Mouse (Mus musculus): ENCODE measurements around the gene AB124611.
"Not testable (repeated sequence)": the region's sequence is repeated elsewhere in the genome, so short reads cannot be mapped to it uniquely, and the experiment has no call there.

The AB124611 gene

DNA sequence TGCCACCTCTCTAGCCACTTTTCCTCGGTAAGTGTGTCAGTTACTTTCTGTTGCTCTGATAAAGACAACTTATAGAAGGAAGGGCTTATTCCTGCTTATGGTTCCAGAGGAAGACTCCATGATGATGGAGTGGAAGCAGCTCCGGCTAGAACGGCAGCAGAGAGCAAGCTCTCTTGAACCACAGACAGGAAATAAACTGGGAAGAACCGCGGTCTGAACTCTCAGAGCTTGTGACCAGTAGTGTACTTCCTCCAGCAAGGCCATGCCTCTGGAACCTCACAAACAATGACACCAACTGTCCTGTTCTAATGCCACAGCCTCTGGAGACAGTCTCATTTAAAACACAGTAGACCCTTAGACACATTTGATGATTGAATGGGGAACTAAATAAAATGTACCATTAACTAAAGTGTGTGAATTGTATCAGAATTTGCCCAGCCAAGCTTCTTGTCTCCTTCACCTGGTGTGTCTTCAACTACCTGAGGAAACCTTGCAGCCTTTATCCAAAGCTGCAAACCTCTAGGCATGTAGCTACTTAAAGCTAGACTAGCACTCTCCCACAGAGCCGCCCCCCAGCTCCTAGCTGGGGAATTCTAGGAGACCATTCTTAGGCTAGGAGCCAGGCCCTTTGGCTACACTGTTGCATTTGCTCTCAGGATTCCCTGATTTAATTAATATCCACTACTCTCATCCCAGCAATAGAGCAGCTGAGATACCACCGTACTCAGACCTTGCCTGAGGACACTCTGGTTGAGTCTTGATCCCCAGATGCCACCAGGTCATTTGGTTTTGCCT, 637 bp upstream of the AB124611 start:
- DNase-seq (ENCODE audit: low read depth): no peak

DNA sequence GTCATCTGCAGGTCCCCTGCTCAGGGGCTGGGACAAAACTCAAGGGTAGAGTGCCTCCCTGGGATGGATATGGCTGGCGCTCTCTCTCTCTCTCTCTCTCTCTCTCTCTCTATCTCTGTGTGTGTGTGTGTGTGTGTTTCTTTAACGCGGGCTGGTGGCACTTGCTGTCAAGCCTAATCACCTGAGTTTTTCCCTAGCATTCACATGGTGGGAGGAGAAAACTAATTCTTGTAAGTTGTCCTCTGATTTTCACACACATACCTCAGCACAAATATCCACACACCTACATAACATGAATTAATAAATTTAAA, 613 bp downstream of the AB124611 start:
- DNase-seq (ENCODE audit: low read depth): no peak

DNA sequence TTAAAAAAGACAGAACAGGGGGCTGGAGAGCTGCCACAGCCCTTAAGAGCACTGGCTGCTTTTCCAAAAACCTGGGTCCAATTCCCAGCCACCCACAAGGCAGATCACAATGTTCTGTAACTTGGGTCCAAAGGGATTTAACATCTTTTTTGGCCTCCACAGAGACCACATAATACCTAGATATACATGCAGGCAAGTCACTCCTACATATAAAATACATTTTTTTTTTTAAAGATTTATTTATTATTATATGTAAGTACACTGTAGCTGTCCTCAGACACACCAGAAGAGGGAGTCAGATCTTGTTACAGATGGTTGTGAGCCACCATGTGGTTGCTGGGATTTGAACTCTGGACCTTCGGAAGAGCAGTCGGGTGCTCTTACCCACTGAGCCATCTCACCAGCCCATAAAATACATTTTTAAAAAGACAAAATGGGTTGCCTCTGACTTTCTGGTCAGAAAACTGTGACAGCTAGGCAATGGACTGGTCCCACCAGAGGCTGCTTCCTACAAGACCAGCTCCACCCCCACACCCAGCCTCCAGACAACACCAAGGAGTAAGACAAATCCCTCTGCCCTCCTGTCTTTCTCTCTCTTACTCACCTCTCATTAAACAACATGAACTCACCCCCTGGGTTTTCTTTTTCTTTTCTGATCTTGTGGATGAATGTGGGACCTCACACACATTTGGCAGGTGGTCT, 1.3 kb downstream of the AB124611 start:
- DNase-seq (ENCODE audit: low read depth): no peak

DNA sequence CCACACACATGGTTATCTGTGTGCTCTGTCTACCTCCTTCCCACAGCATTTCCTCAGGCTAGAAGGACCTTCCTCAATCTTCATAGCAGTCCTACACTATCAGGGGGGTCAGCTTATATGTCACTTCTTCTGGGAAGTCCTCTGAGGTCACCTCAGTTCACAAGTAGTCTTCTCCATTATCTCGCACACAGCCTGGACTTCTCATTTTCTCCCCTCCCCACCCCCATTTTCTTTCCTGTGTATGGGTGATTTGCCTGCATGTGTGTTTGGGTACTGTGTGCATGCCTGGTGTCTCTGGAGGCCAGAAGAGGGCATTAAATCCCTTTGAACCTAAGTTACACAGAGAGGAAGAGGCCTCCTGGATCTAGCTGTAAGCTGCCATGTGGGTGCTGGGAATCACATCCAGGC, 1.9 kb downstream of the AB124611 start:
- DNase-seq (ENCODE audit: low read depth): no peak

DNA sequence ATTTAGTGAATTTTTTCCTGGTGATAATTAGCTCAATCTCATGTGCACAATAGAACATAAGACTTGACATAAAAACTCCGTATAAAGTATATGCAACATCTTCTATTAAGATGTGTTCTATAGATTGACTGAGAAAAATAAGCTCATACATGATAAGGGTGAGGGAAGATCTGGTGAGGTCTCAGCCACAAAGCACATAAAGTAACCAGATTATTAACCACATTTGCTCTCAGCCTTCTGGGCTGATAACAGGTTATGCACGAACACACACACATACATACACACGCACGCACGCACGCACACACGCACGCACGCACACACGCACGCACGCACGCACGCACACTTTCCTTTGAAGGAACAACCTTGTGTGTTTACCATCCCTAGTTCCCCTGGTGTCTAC, 10.5 kb downstream of the AB124611 start:
- no peak for DNase-seq (ENCODE audit: low read depth)

DNA sequence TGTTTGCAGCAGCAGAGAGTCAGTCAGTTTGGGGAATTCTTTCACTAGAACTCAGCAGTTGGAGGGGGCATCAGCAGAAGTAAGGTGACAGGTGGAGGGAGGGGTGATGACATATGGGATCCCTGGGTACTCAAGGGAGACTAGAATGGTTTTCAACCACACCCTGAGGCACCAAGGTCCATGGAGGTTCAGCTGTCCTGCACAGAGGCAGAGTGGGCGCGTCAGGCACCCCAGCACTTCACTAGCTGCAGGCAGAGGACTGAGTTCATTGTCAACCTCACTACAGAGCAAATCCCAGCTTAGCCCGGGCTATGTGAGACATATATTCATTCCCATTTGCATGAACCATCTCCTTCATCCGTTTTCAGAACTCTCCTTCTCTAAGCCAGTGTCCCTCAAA, 11.0 kb downstream of the AB124611 start:
- no peak for DNase-seq (ENCODE audit: low read depth)

DNA sequence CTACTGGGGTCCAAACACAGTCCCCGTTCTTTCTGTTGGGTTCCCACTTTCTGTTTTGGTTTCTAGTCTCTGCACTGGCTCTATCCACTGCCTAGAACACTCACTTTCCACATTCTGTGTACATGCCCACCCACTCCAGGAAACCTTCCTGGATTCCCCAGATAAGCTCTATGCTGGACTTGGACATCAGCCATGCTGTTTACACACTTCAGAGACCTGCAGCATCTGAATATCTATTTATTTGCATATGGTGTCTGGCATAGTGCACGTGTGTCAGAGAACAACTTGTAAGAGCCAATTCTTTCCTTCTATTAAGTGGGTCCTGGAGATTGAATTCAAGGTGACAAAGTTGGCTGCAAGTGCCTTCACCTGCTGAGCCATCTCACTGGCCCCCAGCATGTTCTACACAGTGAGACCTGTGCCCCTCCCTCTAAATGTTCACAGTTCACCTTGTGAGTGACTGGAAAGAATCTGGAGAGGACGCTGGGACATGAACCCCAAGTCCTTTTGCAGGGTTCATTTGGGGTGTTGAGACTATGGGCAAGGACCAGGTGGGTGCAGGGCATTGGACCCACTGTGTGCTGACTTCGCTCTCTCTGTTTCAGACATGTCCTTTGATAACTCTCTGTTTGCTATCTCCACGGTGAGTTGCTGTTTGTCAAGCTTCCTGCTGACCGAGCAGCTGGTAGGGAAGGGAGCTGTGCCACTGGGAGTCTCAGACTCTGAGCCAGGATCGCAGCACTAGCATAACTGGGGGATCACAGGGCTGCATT, 14.2 kb downstream of the AB124611 start:
- no peak for DNase-seq (ENCODE audit: low read depth)

DNA sequence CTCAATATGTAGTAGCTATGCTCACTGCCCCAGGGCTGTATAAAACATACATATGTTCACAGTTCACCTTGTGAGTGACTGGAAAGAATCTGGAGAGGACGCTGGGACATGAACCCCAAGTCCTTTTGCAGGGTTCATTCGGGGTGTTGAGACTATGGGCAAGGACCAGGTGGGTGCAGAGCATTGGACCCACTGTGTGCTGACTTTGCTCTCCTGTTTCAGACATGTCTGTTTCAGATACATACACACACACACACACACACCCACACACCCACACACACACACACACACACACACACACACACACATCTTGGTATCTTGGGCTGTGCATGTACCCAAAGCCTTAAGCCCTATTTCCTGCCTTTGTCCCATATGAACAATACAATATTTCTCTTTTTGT, 16.0 kb downstream of the AB124611 start:
- not testable (repeated sequence) for DNase-seq (ENCODE audit: low read depth)

DNA sequence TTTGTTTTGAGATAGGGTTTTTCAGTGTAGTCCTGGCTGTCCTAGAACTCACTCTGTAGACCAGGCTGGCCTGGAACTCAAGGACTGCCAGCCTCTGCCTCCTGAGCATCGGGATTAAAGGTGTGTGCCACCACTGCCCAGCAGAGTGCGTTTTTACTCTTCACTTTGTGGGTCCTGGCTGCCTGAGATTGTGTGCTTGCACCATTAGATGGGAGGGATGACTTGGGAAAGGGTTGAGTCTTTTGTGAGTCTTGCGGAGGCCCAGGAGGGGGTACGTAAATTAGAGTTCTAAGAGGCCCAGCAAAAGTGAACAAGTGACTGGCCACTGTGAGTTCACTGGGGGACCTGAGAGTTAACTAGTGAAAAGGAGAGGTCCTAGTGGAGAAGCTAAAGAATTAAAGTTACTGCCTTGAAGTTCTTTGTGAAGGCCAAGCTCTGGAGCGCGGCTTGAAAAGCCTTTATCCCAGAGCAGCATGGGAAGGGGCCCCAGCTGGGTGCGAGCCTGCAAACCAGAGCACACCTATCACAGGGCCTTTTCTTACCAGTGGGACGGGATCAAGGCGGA, 19.5 kb downstream of the AB124611 start:
- DNase-seq (ENCODE audit: low read depth): no peak

DNA sequence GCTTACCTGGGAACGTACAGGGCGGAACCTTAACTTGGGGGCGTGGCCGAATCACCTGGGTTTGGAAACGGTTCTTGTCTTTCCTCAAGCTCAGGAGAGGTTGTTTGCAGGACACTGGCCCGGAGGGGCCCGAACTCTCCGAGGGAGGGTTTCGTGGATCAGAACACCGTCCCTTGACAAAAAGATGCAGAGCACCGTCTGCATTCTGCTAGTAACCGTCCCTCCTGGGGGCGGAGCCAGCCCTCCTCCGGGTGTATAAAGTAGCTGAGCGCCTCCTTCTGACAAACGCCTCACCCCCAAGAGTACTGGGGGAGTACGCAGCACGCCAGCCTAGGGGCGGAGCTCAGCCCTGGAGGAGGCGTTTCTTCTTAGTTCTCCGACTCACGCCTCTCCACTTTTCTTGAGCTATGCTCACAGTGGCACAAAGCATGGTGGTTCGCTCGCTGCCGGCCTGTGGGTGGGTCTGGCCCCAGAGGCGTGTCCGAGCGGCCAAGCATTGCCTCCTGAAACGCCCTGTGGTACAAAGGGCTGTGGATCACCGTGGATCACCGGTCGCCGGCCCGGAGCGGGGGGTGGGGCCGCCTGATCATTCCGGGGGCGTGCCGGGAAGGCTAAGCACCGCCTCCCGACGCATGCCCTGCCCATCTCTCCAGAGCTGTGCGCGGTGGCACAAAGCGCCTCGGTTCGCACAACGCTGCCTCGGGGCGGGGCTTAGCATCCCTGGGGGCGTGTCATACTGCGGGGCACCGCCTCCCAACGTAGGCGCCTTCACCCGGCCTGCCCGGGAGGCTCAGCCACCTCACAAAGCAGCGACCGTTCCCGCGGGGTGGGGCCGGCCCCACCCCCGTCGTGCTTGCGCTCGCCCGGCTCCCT, 20.2 kb downstream of the AB124611 start:
- DNase-seq (ENCODE audit: low read depth): peak; percentile 95

DNA sequence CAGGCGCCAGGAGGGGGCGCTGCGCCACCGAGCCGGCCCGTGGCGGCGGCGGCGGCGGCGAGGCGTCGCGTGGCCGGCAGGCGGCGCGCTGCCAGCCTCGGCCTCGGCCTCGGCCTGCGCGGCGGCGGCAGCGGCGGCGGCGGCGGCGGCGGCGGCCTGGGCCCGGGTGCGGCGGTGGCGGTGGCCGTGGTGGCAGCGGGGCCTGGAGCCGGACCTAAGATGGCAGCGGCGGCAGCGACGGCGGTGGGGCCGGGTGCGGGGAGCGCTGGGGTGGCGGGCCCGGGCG, 20.8 kb downstream of the AB124611 start, which contains the start of gene Carm1:
Gene Carm1, plus strand, starts transcription at position 106 of the 286 bp plus-strand sequence.
- DNase-seq (ENCODE audit: low read depth): no peak

DNA sequence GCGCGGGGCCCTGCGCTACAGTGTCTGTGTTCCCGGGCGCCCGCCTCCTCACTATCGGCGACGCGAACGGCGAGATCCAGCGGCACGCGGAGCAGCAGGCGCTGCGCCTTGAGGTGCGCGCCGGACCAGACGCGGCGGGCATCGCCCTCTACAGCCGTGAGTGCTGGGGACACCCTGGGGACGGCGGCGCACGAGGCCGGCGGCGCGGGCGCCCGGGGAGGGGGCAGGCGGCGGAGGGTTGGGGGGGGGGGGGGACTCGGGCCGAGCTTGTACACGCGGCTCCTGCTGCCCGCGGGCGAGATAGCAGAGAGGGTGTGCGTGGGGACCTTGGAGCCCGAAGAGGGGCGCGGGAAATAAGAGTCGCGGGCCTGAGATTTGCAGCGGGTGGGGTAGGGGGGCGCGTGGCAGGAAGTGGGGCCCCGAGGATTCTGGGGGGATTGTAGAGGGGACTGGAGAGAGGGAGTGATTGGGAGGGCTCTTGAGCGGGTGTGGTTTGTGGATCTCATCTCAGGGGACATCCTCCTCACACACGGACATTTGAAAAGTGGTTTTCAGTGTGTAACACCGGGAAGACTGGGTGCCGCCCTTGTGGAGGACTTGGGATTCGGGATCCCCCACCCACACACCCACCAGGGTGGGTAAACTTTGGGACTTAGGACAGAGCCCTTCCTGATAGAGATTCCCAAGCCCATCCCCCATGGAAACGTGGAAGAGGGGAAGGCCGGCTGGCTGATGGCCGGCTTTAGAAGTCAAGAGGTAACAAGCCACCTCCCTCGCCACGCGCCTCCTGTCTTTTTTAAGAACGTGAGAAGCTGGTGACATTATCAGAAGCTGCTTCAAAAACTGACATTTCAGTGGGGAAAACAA, 21.3 kb downstream of the AB124611 start:
- no peak for DNase-seq (ENCODE audit: low read depth)

DNA sequence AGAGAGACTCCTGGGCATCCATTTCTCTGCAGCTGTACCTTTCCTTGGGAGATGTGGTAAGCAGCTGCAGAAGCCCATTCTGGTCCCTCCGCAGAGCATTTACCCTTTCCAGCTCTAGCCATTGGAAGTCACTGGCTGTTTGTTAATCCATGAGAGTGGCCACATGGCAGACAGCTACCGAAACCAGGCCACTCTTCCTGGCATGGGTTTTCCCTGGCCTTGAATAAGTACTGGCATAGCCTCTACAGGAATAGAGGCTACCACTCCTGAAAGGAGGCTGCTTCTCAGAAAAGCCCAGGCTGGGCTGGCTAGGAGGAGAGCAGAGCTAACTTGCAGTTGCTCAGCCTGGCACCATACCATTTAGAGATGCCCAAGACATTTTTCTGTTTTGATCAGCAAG, 25.1 kb downstream of the AB124611 start:
- no peak for DNase-seq (ENCODE audit: low read depth)

DNA sequence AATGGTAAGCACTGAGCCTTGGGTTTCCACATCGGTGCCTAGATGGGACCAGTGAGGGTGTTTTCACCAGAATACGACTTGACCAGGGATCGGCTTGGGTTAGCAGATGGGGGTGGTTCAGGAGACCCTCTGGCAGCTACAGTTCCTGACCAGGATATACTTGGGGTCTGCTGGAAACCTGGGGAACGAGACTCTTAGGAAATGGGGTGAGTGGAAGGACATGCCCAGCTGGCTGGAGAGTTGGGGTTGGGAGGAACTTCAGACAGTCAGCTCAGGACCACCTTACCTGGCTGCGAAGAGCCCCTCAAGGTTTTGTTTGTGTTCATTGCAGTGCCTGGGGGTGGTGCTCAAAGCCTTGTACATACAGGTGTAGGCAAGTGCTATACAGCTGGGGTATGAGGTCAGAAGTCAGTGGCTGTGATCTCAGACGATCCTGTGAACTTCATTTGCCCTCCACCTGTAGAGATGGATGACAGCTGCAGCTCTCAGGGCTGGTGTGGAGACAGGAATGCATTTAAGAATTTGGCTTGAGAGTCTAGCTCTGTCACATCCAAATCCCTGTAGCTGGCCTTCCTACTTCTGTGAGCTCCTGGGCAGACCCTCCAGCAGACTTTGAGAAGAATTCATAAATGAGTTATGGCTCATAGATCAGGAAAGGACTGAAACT, 27.8 kb downstream of the AB124611 start:
- no peak for DNase-seq (ENCODE audit: low read depth)

DNA sequence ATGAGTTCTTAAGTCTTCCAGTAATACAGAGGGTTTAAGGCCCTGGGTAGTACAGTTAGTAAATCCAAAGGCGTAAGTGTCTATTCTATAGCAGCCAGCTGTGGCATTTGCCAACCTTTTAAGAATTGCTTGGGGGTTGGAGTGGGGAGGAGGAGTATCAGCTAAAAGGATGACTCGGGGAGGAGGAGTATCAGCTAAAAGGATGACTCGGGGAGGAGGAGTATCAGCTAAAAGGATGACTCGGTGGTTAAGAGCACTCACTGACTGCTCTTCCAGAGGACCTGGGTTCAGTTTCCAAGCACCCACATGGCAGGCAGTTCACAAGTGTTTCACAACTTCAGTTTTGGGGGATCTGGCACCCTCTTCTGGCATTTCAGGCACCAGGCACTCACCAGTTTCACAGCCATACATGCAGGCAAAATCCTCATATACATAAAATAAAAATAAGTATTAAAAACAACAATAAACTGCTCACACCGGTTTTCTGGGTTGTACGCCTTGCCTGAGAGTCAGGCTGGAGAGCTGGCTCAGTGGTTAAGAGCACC, 29.3 kb downstream of the AB124611 start:
- DNase-seq (ENCODE audit: low read depth): no peak

DNA sequence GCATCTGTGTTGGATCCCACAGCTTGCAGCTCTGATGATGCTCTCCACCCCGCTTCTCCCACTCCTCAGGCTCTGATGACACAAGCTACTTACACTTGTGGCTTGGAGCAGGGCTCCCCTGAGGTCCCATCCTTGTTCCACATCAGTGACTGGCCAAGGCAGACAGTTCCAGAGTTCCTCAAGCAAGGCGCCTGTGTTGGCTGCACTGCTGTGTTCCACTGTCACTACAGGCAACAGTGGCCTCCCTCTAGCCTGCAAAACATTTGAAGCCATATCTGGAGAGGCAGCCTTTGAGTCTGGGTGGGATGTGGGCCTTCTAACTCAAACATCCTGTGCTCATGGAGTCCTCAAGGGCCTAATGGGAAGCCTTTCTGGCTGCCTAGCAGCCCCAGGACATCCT, 31.0 kb downstream of the AB124611 start:
- no peak for DNase-seq (ENCODE audit: low read depth)

DNA sequence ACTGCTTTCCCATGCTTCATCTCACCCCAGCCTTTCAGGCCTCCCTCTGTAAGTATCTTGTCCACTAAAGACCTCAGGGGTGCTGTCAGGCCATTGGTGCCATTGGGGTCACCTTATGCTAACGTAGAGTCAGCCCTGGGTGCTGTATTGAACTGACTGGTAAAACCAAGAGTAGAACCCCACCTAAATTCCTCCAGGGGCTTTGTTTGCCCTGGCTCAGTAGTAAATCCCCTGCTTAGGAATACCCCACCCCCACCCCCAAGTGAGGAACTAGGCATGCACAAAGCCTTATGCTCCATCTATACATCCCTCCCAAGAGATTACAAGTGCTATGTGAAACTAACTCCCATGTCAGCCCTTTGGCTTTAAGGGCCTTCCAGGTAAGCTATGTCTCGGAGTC, 31.6 kb downstream of the AB124611 start:
- no peak for DNase-seq (ENCODE audit: low read depth)

DNA sequence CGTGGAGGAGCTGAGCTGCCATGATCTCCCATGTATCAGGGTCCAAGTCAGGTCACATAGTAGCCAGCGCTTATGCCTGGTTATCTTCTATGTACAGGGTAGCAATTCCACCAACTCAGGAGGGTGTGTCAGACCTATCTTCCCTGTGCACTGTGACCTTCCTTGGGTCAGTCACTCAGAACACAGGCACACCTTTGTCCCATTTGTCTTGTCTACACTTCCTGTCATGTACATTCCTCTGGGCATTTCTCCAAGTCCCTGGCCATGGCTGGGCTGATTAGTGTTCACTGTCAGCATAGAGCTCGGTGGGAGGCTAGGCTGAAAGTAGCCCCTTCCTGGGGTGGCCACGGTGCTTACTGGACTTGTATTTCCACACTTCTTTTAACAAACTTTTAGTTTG, 32.4 kb downstream of the AB124611 start:
- DNase-seq (ENCODE audit: low read depth): no peak

DNA sequence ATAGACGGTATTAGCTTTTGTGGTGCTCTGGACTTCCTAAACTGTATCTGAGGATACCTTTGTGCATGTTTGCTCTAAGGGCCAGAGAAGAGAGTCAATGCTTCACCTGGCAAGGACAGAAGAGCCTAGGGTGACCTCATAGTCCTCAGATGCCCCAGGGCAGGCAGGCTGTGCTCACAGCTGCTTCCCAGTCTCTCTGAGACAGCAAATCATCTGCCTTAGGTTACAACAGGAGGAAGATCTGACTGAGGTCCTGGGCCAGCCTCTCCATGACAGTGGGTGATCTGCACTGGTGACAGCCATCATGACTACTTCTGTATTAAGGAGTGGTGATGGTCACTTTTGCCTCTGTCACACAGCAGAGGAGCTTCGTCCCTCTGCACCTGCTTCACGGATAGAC, 33.2 kb downstream of the AB124611 start:
- DNase-seq (ENCODE audit: low read depth): no peak

DNA sequence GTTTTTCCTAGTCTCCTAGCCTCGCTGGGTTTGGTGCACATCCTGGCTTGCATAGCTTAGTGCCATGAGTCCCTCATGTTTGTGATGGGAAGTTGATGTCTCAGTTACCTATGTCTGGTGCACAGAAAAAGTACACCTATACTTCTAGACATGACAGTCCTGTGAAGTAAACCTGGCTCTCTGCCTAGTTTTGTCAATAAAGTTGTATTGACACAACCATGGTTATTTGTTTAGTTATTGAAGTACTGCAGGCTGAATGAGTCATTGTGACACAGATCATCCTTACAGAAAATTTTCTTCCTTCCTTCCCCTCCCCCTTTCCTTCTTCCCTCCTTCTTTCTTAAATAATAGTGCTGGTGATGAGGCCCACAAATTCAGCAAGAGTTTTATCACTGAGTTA, 38.4 kb downstream of the AB124611 start:
- no peak for DNase-seq (ENCODE audit: low read depth)

Measured in c-Kit-positive CD71-negative TER-119-negative erythroid progenitor cells, embryonic 14.5 days (primary cell).